Mouse (Mus musculus) thymus, adult 2 months (tissue): Measurements from ENCODE around the gene Ercc6l.
A peak's percentile ranks its signal among the peaks of the same experiment; 100 is the strongest.

Source experiments
- CTCF ChIP-seq: fragments of 200-500 bp; IDR thresholded peaks from 2 replicates; pipeline ENCODE4 v1.5.1; 2012; ENCODE audit warnings: mild to moderate bottlenecking, control low read depth, low read length, moderate library complexity, borderline replicate concordance; ENCODE audit not compliant: control insufficient read depth, poor library complexity, insufficient read depth; ENCODE audit errors: extremely low read depth
- POLR2A ChIP-seq: fragments of 200-500 bp; IDR thresholded peaks from 2 replicates; pipeline ENCODE4 v1.6.1; 2012; ENCODE audit warnings: mild to moderate bottlenecking, low read length, control low read depth, moderate library complexity; ENCODE audit not compliant: control insufficient read depth, poor library complexity, insufficient read depth; ENCODE audit errors: extremely low read depth

- TF ChIP-seq POLR2A (peak; percentile 85), CTCF (peak; percentile 70; the same call in 1 of the 2 replicates)
Measured at GRCm38 (mm10) chrX:102188712-102189497, 32.0 kb upstream of the Ercc6l start, which contains the start of gene Rps4x.
